Mouse (Mus musculus): ENCODE measurements around the gene Birc5.

GRCm38 (mm10) chr11:117823411-117823810 lies 25.6 kb upstream of the Birc5 start:
- TF ChIP-seq GATA1 (IDR thresholded peaks at IDR 0.05; ENCODE audit: borderline replicate concordance, low read length) (no peak), FLI1 (IDR thresholded peaks at IDR 0.05; ENCODE audit: low read length) (no peak)

Data from megakaryocyte, embryonic 14.5 days (primary cell).